30 mouse cellular contexts compared by ENCODE assay signal in the genomic region with DNA sequence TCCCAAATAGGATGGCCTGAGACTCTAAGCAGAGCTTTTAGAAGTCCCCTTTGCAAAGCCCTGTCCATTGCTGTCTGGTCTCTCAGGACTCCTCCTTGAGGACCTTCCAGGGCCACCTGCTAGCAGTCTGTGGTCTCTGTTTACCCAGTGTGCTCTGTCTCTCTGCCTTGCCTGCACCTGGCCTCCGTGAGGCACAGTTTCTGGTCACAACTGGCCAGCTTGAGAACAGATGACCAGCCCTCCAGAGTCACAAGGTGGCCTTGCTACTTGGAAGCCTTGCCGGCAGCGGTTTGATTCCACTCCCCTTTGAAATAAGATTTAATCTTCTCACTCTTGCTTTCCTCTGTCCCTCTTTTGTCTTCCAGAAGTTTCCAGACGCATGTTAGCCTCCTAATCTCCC. TPM values are rescaled to one million over a fixed set of nuclear protein-coding genes. Genes with fewer than 3 reads are reported as not detected.
DNase-seq lines count a peak whose midpoint lies in the region; ATAC-seq and TF ChIP-seq lines count a peak whose summit lies in the region.
"Had no signal": no experiment of that assay in that cellular context is flagged by ENCODE, and none has a peak within 500 bp of the region (broad histone marks: within the 10 kb centered on the region; RNA-seq: fewer than 3 reads in every experiment).

No protein-coding gene starts in this region.

- no peak overlapping the region for H3K4me2 ChIP-seq in CH12.LX (ENCODE audit: insufficient read depth, low read depth, poor library complexity, severe bottlenecking)
- H3K4me2 ChIP-seq in midbrain, embryonic 16.5 days (ENCODE audit: low read length): no peak overlapping the region
- H3K4me2 ChIP-seq: embryonic facial prominence, embryonic 12.5 days; forebrain, embryonic 15.5 days; hindbrain, embryonic 15.5 days; intestine, embryonic 15.5 days; limb, embryonic 15.5 days; lung, embryonic 14.5 days; midbrain, embryonic 13.5 days had no signal

- TF ChIP-seq POLR2A in CH12.LX (IDR thresholded peaks at IDR 0.05; ENCODE audit: low read depth, low read length): no peak
- no peak for TF ChIP-seq POLR2A in kidney, adult 2 months (IDR thresholded peaks at IDR 0.05; ENCODE audit: low read depth, low read length)

- no peak overlapping the region for H3K27ac ChIP-seq in CH12.LX (ENCODE audit: insufficient read depth, low read depth)
- peak overlapping the region; percentile 88 for H3K27ac ChIP-seq in kidney, adult 2 months (ENCODE audit: insufficient read depth, low read depth, low read length)
- no peak overlapping the region for H3K27ac ChIP-seq in midbrain, embryonic 16.5 days (ENCODE audit: low read length)
- H3K27ac ChIP-seq: embryonic facial prominence, embryonic 12.5 days; forebrain, embryonic 15.5 days; heart, adult 2 months; hindbrain, embryonic 15.5 days; intestine, embryonic 15.5 days; liver, embryonic 14.5 days; midbrain, embryonic 13.5 days had no signal

- no peaks in the 10 kb centered on the region for H3K27me3 ChIP-seq in CH12.LX (replicated peaks)
- H3K27me3 ChIP-seq in kidney, adult 2 months (replicated peaks; ENCODE audit: control insufficient read depth, insufficient read depth, low read length): no peaks in the 10 kb centered on the region; the same call in 1 of the 2 replicates
- no peaks in the 10 kb centered on the region for H3K27me3 ChIP-seq in midbrain, embryonic 16.5 days (ENCODE audit: control insufficient read depth, insufficient read depth, low read depth, low read length)
- H3K27me3 ChIP-seq: embryonic facial prominence, embryonic 12.5 days; forebrain, embryonic 15.5 days; hindbrain, embryonic 15.5 days; intestine, embryonic 15.5 days; limb, embryonic 15.5 days; midbrain, embryonic 13.5 days had no signal

- H3K79me2 ChIP-seq in CH12.LX (replicated peaks; ENCODE audit: control insufficient read depth, extremely low read depth, insufficient read depth, poor library complexity, severe bottlenecking): no peaks in the 10 kb centered on the region

- peak overlapping the region in 1 of 3 experiments; percentile 13 for H3K4me3 ChIP-seq in CH12.LX (replicated peaks in 1 of 3; ENCODE audit: low read depth in 2 of 3, low read length in 2 of 3, poor library complexity in 1 of 3)
- H3K4me3 ChIP-seq in kidney, adult 2 months (ENCODE audit: insufficient read depth, low read depth, low read length): no peak overlapping the region
- H3K4me3 ChIP-seq in midbrain, embryonic 16.5 days (ENCODE audit: low read depth, low read length): no peak overlapping the region
- H3K4me3 ChIP-seq: embryonic facial prominence, embryonic 12.5 days; forebrain, embryonic 15.5 days; heart, adult 2 months; hindbrain, embryonic 15.5 days; intestine, embryonic 15.5 days; layer of hippocampus, adult 2 months; limb, embryonic 15.5 days; midbrain, embryonic 13.5 days had no signal

- WGBS in kidney, adult 2 months: 50% methylated on average over 4 of the region's 4 CpGs
- 30% methylated on average over 4 of the region's 4 CpGs for WGBS in midbrain, embryonic 16.5 days

- TF ChIP-seq CTCF in CH12.LX (conservative IDR thresholded peaks at IDR 0.05 in 1 of 2, IDR thresholded peaks at IDR 0.05 in 1 of 2; ENCODE audit: low read depth in 2 of 2, low read length in 2 of 2): no peak
- TF ChIP-seq CTCF in kidney, adult 2 months (conservative IDR thresholded peaks at IDR 0.05; ENCODE audit: insufficient read depth, insufficient read length, low read depth, low read length): no peak

- in situ Hi-C loops in CH12.LX (cut with MboI; ENCODE audit: low pct_ligation_motif_present, low pct_unique_long_range_greater_than_20kb, low sequenced_read_pairs): no loop called here

- peak overlapping the region; percentile 7; the same call in 1 of the 2 replicates for H3K9ac ChIP-seq in CH12.LX (ENCODE audit: insufficient read depth, low read depth)
- H3K9ac ChIP-seq in midbrain, embryonic 16.5 days (ENCODE audit: low read depth, low read length): no peak overlapping the region
- H3K9ac ChIP-seq: embryonic facial prominence, embryonic 12.5 days; forebrain, embryonic 15.5 days; hindbrain, embryonic 15.5 days; intestine, embryonic 15.5 days; limb, embryonic 15.5 days; liver, embryonic 14.5 days; lung, embryonic 14.5 days; midbrain, embryonic 13.5 days had no signal

- dilution Hi-C loops in CH12.LX (cut with MboI; ENCODE audit: extremely low pct_ligation_motif_present, extremely low pct_unique_long_range_greater_than_20kb, low sequenced_read_pairs): no loop called here

- H3K36me3 ChIP-seq in CH12.LX (replicated peaks in 1 of 2; ENCODE audit: control insufficient read depth in 1 of 2, insufficient read depth in 1 of 2, low read length in 1 of 2): no peaks in the 10 kb centered on the region
- H3K36me3 ChIP-seq in kidney, adult 2 months (ENCODE audit: control insufficient read depth, insufficient read depth, low read length): no peaks in the 10 kb centered on the region; the same call in 1 of the 2 replicates
- H3K36me3 ChIP-seq in midbrain, embryonic 16.5 days (ENCODE audit: control insufficient read depth, insufficient read depth, low read length): no peaks in the 10 kb centered on the region
- H3K36me3 ChIP-seq: embryonic facial prominence, embryonic 12.5 days; forebrain, embryonic 15.5 days; hindbrain, embryonic 15.5 days; intestine, embryonic 15.5 days; limb, embryonic 15.5 days; midbrain, embryonic 13.5 days had no signal

- no peak for ATAC-seq in midbrain, embryonic 16.5 days
- ATAC-seq: forebrain, embryonic 15.5 days; intestine, embryonic 15.5 days; midbrain, embryonic 13.5 days had no signal

- TF ChIP-seq EP300 in CH12.LX (IDR thresholded peaks at IDR 0.05; ENCODE audit: low read length): no peak

- DNase-seq in A20 (ENCODE audit: low read depth, low spot score): peak; percentile 62
- peak; percentile 24 for DNase-seq in CH12.LX (ENCODE audit: extremely low read depth)
- peak; percentile 56 for DNase-seq in kidney, adult 2 months
- DNase-seq in kidney, postnatal 10 days: peak; percentile 28
- no peak for DNase-seq in layer of hippocampus, adult 9-10 months (ENCODE audit: low spot score)
- DNase-seq in thymus, postnatal 4 days: no peak
- DNase-seq in adipocyte (ENCODE audit: low spot score): no peak
- DNase-seq: cerebellum, adult 11 months; cerebellum, adult 9-11 months; gastrocnemius, postnatal 36 days; heart, adult 2 months; heart, postnatal 36 days; layer of hippocampus, postnatal 36 days; lung, embryonic 14.5 days; retina, postnatal 1 day; right cerebral cortex, postnatal 25 days; spleen, adult 18-20 months had no signal

- no peaks in the 10 kb centered on the region for H3K9me3 ChIP-seq in CH12.LX (replicated peaks; ENCODE audit: low read length)
- no peaks in the 10 kb centered on the region for H3K9me3 ChIP-seq in midbrain, embryonic 16.5 days (replicated peaks; ENCODE audit: control insufficient read depth, low read length, poor library complexity, severe bottlenecking)
- H3K9me3 ChIP-seq: embryonic facial prominence, embryonic 12.5 days; forebrain, embryonic 15.5 days; hindbrain, embryonic 15.5 days; intestine, embryonic 15.5 days; limb, embryonic 15.5 days; midbrain, embryonic 13.5 days had no signal

- no peak for TF ChIP-seq RAD21 in CH12.LX (IDR thresholded peaks at IDR 0.05; ENCODE audit: low read depth, low read length)

- peaks cover 15 to 40% of the 10 kb centered on the region in 2 experiments for H3K4me1 ChIP-seq in CH12.LX (ENCODE audit: control insufficient read depth in 1 of 2, insufficient read depth in 2 of 2)
- no peaks in the 10 kb centered on the region for H3K4me1 ChIP-seq in kidney, adult 2 months (ENCODE audit: control insufficient read depth, insufficient read depth, low read length)
- no peaks in the 10 kb centered on the region for H3K4me1 ChIP-seq in midbrain, embryonic 16.5 days (ENCODE audit: control insufficient read depth, insufficient read depth, low read length)
- H3K4me1 ChIP-seq: embryonic facial prominence, embryonic 12.5 days; forebrain, embryonic 15.5 days; hindbrain, embryonic 15.5 days; intestine, embryonic 15.5 days; midbrain, embryonic 13.5 days had no signal

TF ChIP-seq in CH12.LX, 34 proteins besides CTCF, POLR2A, EP300 and RAD21:
- TF ChIP-seq SIN3A (IDR thresholded peaks at IDR 0.05; ENCODE audit: low read length) (0 out of 2 replicates have a peak, but pooled peaks have one; percentile 32), ETS1 (conservative IDR thresholded peaks at IDR 0.05; ENCODE audit: low read depth, low read length) (no peak), ELF1 (IDR thresholded peaks at IDR 0.05; ENCODE audit: low read depth, low read length) (no peak), TCF12 (IDR thresholded peaks at IDR 0.05; ENCODE audit: low read depth, low read length) (peak; percentile 88), IRF4 (IDR thresholded peaks at IDR 0.05; ENCODE audit: low read depth, low read length) (0 out of 2 replicates have a peak, but pooled peaks have one; percentile 24)

RNA-seq across cellular contexts. Expression of gene Casr, which starts 29.9 kb away (rescaled TPM):
- total RNA-seq in CH12.LX (2012; rRNA removed) (0.34 and 0.59 TPM in 2 replicates), CH12.LX (2014; rRNA removed) (0.19 and 0.35 TPM in 2 replicates)
- polyA plus RNA-seq in CH12.LX (2012; ENCODE audit: insufficient read length, low read depth): 0.55 and 0.63 TPM in 2 replicates
- polyA plus RNA-seq in kidney, adult 2 months (2012; rRNA removed): 17.6 and 26.3 TPM in 2 replicates
- 0.20 and 0.59 TPM in 2 replicates for polyA plus RNA-seq in midbrain, embryonic 16.5 days (2015; fragmentation: Nextera tagmentation; extraction: Ambion mirVana)
- total RNA-seq: megakaryocyte, adult 5-6 weeks had no signal
- polyA plus RNA-seq: C2C12; heart, adult 2 months; heart, embryonic 14.5 days; liver, embryonic 14.5 days; lung, embryonic 14.5 days; neural tube, embryonic 11.5 days had no signal

Comparison
In these comparisons a context has a peak if more than half of its experiments do, and no peak if none do; other contexts are left out.
1. DNase-seq: peak in A20 (single experiment), CH12.LX (single experiment), kidney, adult 2 months (single experiment) and kidney, postnatal 10 days (single experiment); none in layer of hippocampus, adult 9-10 months (single experiment), thymus, postnatal 4 days (single experiment) and adipocyte (single experiment).
2. RNA of gene Casr, which starts 29.9 kb away (polyA plus RNA-seq): 17.6 to 26.3 TPM in kidney, adult 2 months; 0.55 to 0.63 TPM in CH12.LX and 0.20 to 0.59 TPM in midbrain, embryonic 16.5 days; every median in the first group is over 10 times any median in the second.